Mouse (Mus musculus) 416B (cell line): ENCODE results near the gene Apbb2.
A peak's percentile ranks its signal among the peaks of the same experiment; 100 is the strongest.

ENCODE experiments used
- DNase-seq: peaks from one replicate; pipeline ENCODE4 v3.0.0; 2011; ENCODE audit warnings: low read depth

Apbb2 gene

GRCm38 (mm10) chr5:66549691-66550090, 68.9 kb downstream of the Apbb2 start:
- DNase-seq = no peak

GRCm38 (mm10) chr5:66546969-66547511, 71.5 kb downstream of the Apbb2 start:
- DNase-seq = no peak

GRCm38 (mm10) chr5:66545573-66546141, 72.9 kb downstream of the Apbb2 start:
- no peak for DNase-seq

- DNase-seq = no peak
These were observed 74.8 kb downstream of the Apbb2 start for GRCm38 (mm10) chr5:66543761-66544160.

GRCm38 (mm10) chr5:66543344-66543743, 75.2 kb downstream of the Apbb2 start:
- no peak for DNase-seq

- no peak for DNase-seq
These were observed 76.1 kb downstream of the Apbb2 start for GRCm38 (mm10) chr5:66542521-66542920.

GRCm38 (mm10) chr5:66541385-66541784, 77.2 kb downstream of the Apbb2 start:
- no peak for DNase-seq

- no peak for DNase-seq
These were observed 78.3 kb downstream of the Apbb2 start for GRCm38 (mm10) chr5:66540246-66540645.

- DNase-seq = no peak
These were observed 80.8 kb downstream of the Apbb2 start for GRCm38 (mm10) chr5:66537811-66538210.

- no peak for DNase-seq
These were observed 81.8 kb downstream of the Apbb2 start for GRCm38 (mm10) chr5:66536696-66537358.

GRCm38 (mm10) chr5:66535566-66536236, 82.9 kb downstream of the Apbb2 start:
- DNase-seq = no peak

GRCm38 (mm10) chr5:66533711-66534425, 84.7 kb downstream of the Apbb2 start:
- DNase-seq = no peak

GRCm38 (mm10) chr5:66532827-66533226, 85.8 kb downstream of the Apbb2 start:
- no peak for DNase-seq

GRCm38 (mm10) chr5:66530361-66530760, 88.2 kb downstream of the Apbb2 start:
- DNase-seq = no peak

- DNase-seq = no peak
These were observed 89.0 kb downstream of the Apbb2 start for GRCm38 (mm10) chr5:66529631-66530030.

GRCm38 (mm10) chr5:66528567-66528966, 90.0 kb downstream of the Apbb2 start:
- no peak for DNase-seq

- DNase-seq = no peak
These were observed 91.5 kb downstream of the Apbb2 start for GRCm38 (mm10) chr5:66527090-66527489.

- DNase-seq = no peak
These were observed 93.6 kb downstream of the Apbb2 start for GRCm38 (mm10) chr5:66525002-66525401.

GRCm38 (mm10) chr5:66523681-66524503, 94.7 kb downstream of the Apbb2 start:
- peak; percentile 96 for DNase-seq

- DNase-seq = no peak
These were observed 97.3 kb downstream of the Apbb2 start for GRCm38 (mm10) chr5:66521250-66521649.

GRCm38 (mm10) chr5:66519511-66519910, 99.1 kb downstream of the Apbb2 start:
- no peak for DNase-seq
